In genomic region chr10:80763502-80763901, GRCm38 (mm10) we compare ENCODE assay signal across 20 mouse cellular contexts. TPM values are rescaled to one million over a fixed set of nuclear protein-coding genes. Genes with fewer than 3 reads are reported as not detected.
DNase-seq lines count a peak whose midpoint lies in the region; ATAC-seq and TF ChIP-seq lines count a peak whose summit lies in the region.
"Had no signal": no experiment of that assay in that cellular context is flagged by ENCODE, and none has a peak within 500 bp of the region (broad histone marks: within the 10 kb centered on the region; RNA-seq: fewer than 3 reads in every experiment).

No protein-coding gene starts in this region.

- no peak overlapping the region for H3K4me2 ChIP-seq in forebrain, embryonic 15.5 days (replicated peaks)
- H3K4me2 ChIP-seq: kidney, embryonic 15.5 days; lung, embryonic 14.5 days; midbrain, embryonic 15.5 days; neural tube, embryonic 12.5 days had no signal

- peak; percentile 17 for DNase-seq in thymus, postnatal 14 days
- no peak for DNase-seq in thymus, adult 2 months
- no peak for DNase-seq in left cerebral cortex, postnatal 25 days (ENCODE audit: low spot score in 2 of 2)
- DNase-seq in kidney, adult 11 months, result no peak
- DNase-seq: cerebellum, postnatal 36 days; forebrain, postnatal 0 days; gastrocnemius, postnatal 14 days; layer of hippocampus, postnatal 36 days; left cerebral cortex, postnatal 4 days; lung, embryonic 14.5 days had no signal

- TF ChIP-seq POLR2A in thymus, adult 2 months (IDR thresholded peaks at IDR 0.05; ENCODE audit: control insufficient read depth, extremely low read depth, insufficient read depth, low read length, poor library complexity), result no peak

- H3K36me3 ChIP-seq in thymus, adult 2 months (ENCODE audit: control insufficient read depth, insufficient read depth, low read length), result peaks cover 26% of the 10 kb centered on the region
- H3K36me3 ChIP-seq in forebrain, embryonic 15.5 days, result peaks cover 27% of the 10 kb centered on the region

- H3K9me3 ChIP-seq in forebrain, embryonic 15.5 days, result no peaks in the 10 kb centered on the region
- H3K9me3 ChIP-seq: embryonic facial prominence, embryonic 10.5 days; hindbrain, embryonic 10.5 days; kidney, embryonic 15.5 days; midbrain, embryonic 15.5 days; neural tube, embryonic 12.5 days had no signal

- intact Hi-C loops in left cerebral cortex, postnatal 25 days (cut with DNase I), result no loop called here

- peak; percentile 89 for ATAC-seq in megakaryocyte progenitor cell, adult 5-6 weeks (replicated peaks; ENCODE audit: poor library complexity)
- ATAC-seq in erythroid progenitor cell, adult 5-6 weeks (replicated peaks; ENCODE audit: low FRiP score, poor library complexity, severe bottlenecking), result no peak
- no peak for ATAC-seq in forebrain, embryonic 15.5 days (replicated peaks)
- ATAC-seq: forebrain, postnatal 0 days; midbrain, embryonic 15.5 days had no signal

- H3K9ac ChIP-seq in forebrain, embryonic 15.5 days (replicated peaks), result no peak overlapping the region
- H3K9ac ChIP-seq: forebrain, postnatal 0 days; kidney, embryonic 15.5 days; lung, embryonic 14.5 days; midbrain, embryonic 15.5 days; neural tube, embryonic 12.5 days had no signal

- TF ChIP-seq CTCF in thymus, adult 2 months (IDR thresholded peaks at IDR 0.05; ENCODE audit: borderline replicate concordance, control insufficient read depth, extremely low read depth, insufficient read depth, low read length, poor library complexity), result no peak

- no peak overlapping the region for H3K27ac ChIP-seq in thymus, adult 2 months (ENCODE audit: control insufficient read depth, insufficient read depth, low read length)
- H3K27ac ChIP-seq in brown adipose tissue, adult 24 weeks (replicated peaks; ENCODE audit: low read depth, low read length), result peak overlapping the region; percentile 41
- no peak overlapping the region for H3K27ac ChIP-seq in forebrain, embryonic 15.5 days (replicated peaks)
- H3K27ac ChIP-seq: embryonic facial prominence, embryonic 10.5 days; hindbrain, embryonic 10.5 days; kidney, embryonic 15.5 days; macrophage; midbrain, embryonic 15.5 days; neural tube, embryonic 12.5 days had no signal

- H3K4me1 ChIP-seq in thymus, adult 2 months (replicated peaks; ENCODE audit: control insufficient read depth, insufficient read depth, low read length), result peaks cover 11% of the 10 kb centered on the region; the same call in 1 of the 2 replicates
- H3K4me1 ChIP-seq in brown adipose tissue, adult 24 weeks (ENCODE audit: control insufficient read depth, insufficient read depth, insufficient read length, low read length), result peaks cover 46% of the 10 kb centered on the region
- H3K4me1 ChIP-seq in forebrain, embryonic 15.5 days, result peaks cover 23% of the 10 kb centered on the region

- no peak overlapping the region for H3K4me3 ChIP-seq in thymus, adult 2 months (ENCODE audit: control insufficient read depth, insufficient read depth, low read length)
- H3K4me3 ChIP-seq in brown adipose tissue, adult 24 weeks (ENCODE audit: insufficient read depth, low read depth, low read length), result no peak overlapping the region
- no peak overlapping the region for H3K4me3 ChIP-seq in forebrain, embryonic 15.5 days
- H3K4me3 ChIP-seq: embryonic facial prominence, embryonic 10.5 days; hindbrain, embryonic 10.5 days; kidney, embryonic 15.5 days; midbrain, embryonic 15.5 days; neural tube, embryonic 12.5 days had no signal

- 18% methylated on average over 2 of the region's 2 CpGs for WGBS in thymus, adult 2 months
- WGBS in forebrain, embryonic 15.5 days, result 92% methylated on average over 2 of the region's 2 CpGs

- no peaks in the 10 kb centered on the region for H3K27me3 ChIP-seq in thymus, adult 2 months (ENCODE audit: control insufficient read depth, insufficient read depth, low read length)
- H3K27me3 ChIP-seq in forebrain, embryonic 15.5 days, result no peaks in the 10 kb centered on the region
- H3K27me3 ChIP-seq: kidney, embryonic 15.5 days; midbrain, embryonic 15.5 days; neural tube, embryonic 12.5 days had no signal

RNA-seq across cellular contexts. Expression of gene Dot1l, which starts 8.5 kb away (rescaled TPM):
- polyA plus RNA-seq in thymus, adult 2 months (2012; rRNA removed), result 121 and 155 TPM in 2 replicates
- 11.5 and 15.8 TPM in 2 replicates for polyA plus RNA-seq in brown adipose tissue, adult 24 weeks (2012; ENCODE audit: insufficient read depth, insufficient read length, missing spikeins)
- total RNA-seq in megakaryocyte progenitor cell, adult 5-6 weeks (2015), result 29.2 and 34.8 TPM in 2 replicates
- total RNA-seq in megakaryocyte progenitor cell, adult 5-6 weeks (2017), result 9.0 and 9.7 TPM in 2 replicates
- total RNA-seq in erythroid progenitor cell, adult 5-6 weeks (2015; ENCODE audit: low replicate concordance), result 69.6 and 105 TPM in 2 replicates
- 51.7 and 61.7 TPM in 2 replicates for total RNA-seq in erythroid progenitor cell, adult 5-6 weeks (2017; ENCODE audit: low replicate concordance)
- total RNA-seq in left cerebral cortex, postnatal 25 days (2021), result 10 to 100 TPM; 46.5 to 56.0 TPM
- polyA plus RNA-seq in forebrain, embryonic 15.5 days (2015; fragmentation: Nextera tagmentation; extraction: Ambion mirVana), result 22.0 and 23.1 TPM in 2 replicates

RNA-seq across cellular contexts. Expression of gene Ap3d1, which starts 21.4 kb away (rescaled TPM):
- polyA plus RNA-seq in thymus, adult 2 months (2012; rRNA removed), result 182 and 195 TPM in 2 replicates
- 35.0 and 40.9 TPM in 2 replicates for polyA plus RNA-seq in brown adipose tissue, adult 24 weeks (2012; ENCODE audit: insufficient read depth, insufficient read length, missing spikeins)
- total RNA-seq in megakaryocyte progenitor cell, adult 5-6 weeks (2015), result 31.5 and 40.3 TPM in 2 replicates
- 34.7 and 48.7 TPM in 2 replicates for total RNA-seq in megakaryocyte progenitor cell, adult 5-6 weeks (2017)
- total RNA-seq in erythroid progenitor cell, adult 5-6 weeks (2015; ENCODE audit: low replicate concordance), result 42.8 and 69.6 TPM in 2 replicates
- total RNA-seq in erythroid progenitor cell, adult 5-6 weeks (2017; ENCODE audit: low replicate concordance), result 66.0 and 111 TPM in 2 replicates
- total RNA-seq in left cerebral cortex, postnatal 25 days (2021), result 100 to 1,000 TPM; 142 to 145 TPM
- 98.9 and 103 TPM in 2 replicates for polyA plus RNA-seq in forebrain, embryonic 15.5 days (2015; fragmentation: Nextera tagmentation; extraction: Ambion mirVana)

RNA-seq across cellular contexts. Expression of gene Sf3a2, which starts 34.5 kb away (rescaled TPM):
- 94.6 and 119 TPM in 2 replicates for polyA plus RNA-seq in thymus, adult 2 months (2012; rRNA removed)
- polyA plus RNA-seq in brown adipose tissue, adult 24 weeks (2012; ENCODE audit: insufficient read depth, insufficient read length, missing spikeins), result 12.1 and 15.3 TPM in 2 replicates
- total RNA-seq in megakaryocyte progenitor cell, adult 5-6 weeks (2015), result 74.9 and 78.4 TPM in 2 replicates
- total RNA-seq in megakaryocyte progenitor cell, adult 5-6 weeks (2017), result 11.5 and 19.0 TPM in 2 replicates
- total RNA-seq in erythroid progenitor cell, adult 5-6 weeks (2015; ENCODE audit: low replicate concordance), result 34.2 and 48.6 TPM in 2 replicates
- total RNA-seq in erythroid progenitor cell, adult 5-6 weeks (2017; ENCODE audit: low replicate concordance), result 16.8 and 18.1 TPM in 2 replicates
- 10 to 100 TPM; 43.9 to 50.3 TPM for total RNA-seq in left cerebral cortex, postnatal 25 days (2021)
- 60.2 and 62.6 TPM in 2 replicates for polyA plus RNA-seq in forebrain, embryonic 15.5 days (2015; fragmentation: Nextera tagmentation; extraction: Ambion mirVana)

RNA-seq across cellular contexts. Expression of gene Plekhj1, which starts 34.9 kb away (rescaled TPM):
- 142 and 153 TPM in 2 replicates for polyA plus RNA-seq in thymus, adult 2 months (2012; rRNA removed)
- polyA plus RNA-seq in brown adipose tissue, adult 24 weeks (2012; ENCODE audit: insufficient read depth, insufficient read length, missing spikeins), result 30.2 and 40.5 TPM in 2 replicates
- 64.8 and 78.7 TPM in 2 replicates for total RNA-seq in megakaryocyte progenitor cell, adult 5-6 weeks (2015)
- 32.6 and 43.9 TPM in 2 replicates for total RNA-seq in megakaryocyte progenitor cell, adult 5-6 weeks (2017)
- 71.0 and 81.7 TPM in 2 replicates for total RNA-seq in erythroid progenitor cell, adult 5-6 weeks (2015; ENCODE audit: low replicate concordance)
- 18.9 and 38.1 TPM in 2 replicates for total RNA-seq in erythroid progenitor cell, adult 5-6 weeks (2017; ENCODE audit: low replicate concordance)
- total RNA-seq in left cerebral cortex, postnatal 25 days (2021), result 10 to 100 TPM; 57.5 to 62.4 TPM
- 140 and 154 TPM in 2 replicates for polyA plus RNA-seq in forebrain, embryonic 15.5 days (2015; fragmentation: Nextera tagmentation; extraction: Ambion mirVana)

RNA-seq across cellular contexts. Expression of gene Amh, which starts 41.5 kb away (rescaled TPM):
- polyA plus RNA-seq in thymus, adult 2 months (2012; rRNA removed), result 6.3 and 8.8 TPM in 2 replicates
- not detected in 2 replicates for polyA plus RNA-seq in brown adipose tissue, adult 24 weeks (2012; ENCODE audit: insufficient read depth, insufficient read length, missing spikeins)
- total RNA-seq in megakaryocyte progenitor cell, adult 5-6 weeks (2015), result not detected in 2 replicates
- 0.14 TPM in 1 of 2 replicates, not detected in the other for total RNA-seq in megakaryocyte progenitor cell, adult 5-6 weeks (2017)
- total RNA-seq in erythroid progenitor cell, adult 5-6 weeks (2015; ENCODE audit: low replicate concordance), result not detected in 2 replicates
- total RNA-seq in erythroid progenitor cell, adult 5-6 weeks (2017; ENCODE audit: low replicate concordance), result not detected in 2 replicates
- 1 to 10 TPM; 1.6 to 2.7 TPM for total RNA-seq in left cerebral cortex, postnatal 25 days (2021)
- polyA plus RNA-seq in forebrain, embryonic 15.5 days (2015; fragmentation: Nextera tagmentation; extraction: Ambion mirVana), result 0.10 TPM in 2 replicates
- polyA plus RNA-seq: forebrain, postnatal 0 days; kidney, embryonic 15.5 days; macrophage; neural tube, embryonic 12.5 days had no signal
